Mouse (Mus musculus) lung, postnatal 0 days (tissue): ENCODE results near the gene Heatr6.

Experiments used
- CTCF ChIP-seq: IDR thresholded peaks from 2 replicates; pipeline ENCODE4 v1.5.1; 2016; ENCODE audit warnings: antibody characterized with exemption, mild to moderate bottlenecking
- EP300 ChIP-seq: IDR thresholded peaks from 2 replicates; pipeline ENCODE4 v1.6.1; 2016; ENCODE audit warnings: antibody characterized with exemption, mild to moderate bottlenecking, control low read depth

- TF ChIP-seq CTCF (no peak), EP300 (no peak)
Observed at GRCm38 (mm10) chr11:83796112-83796511, 42.6 kb downstream of the Heatr6 start.
